Comparison of ENCODE assay signal across 27 mouse cellular contexts in genomic region chr3:136731579-136731978, GRCm38 (mm10).
"Had no signal": no experiment of that assay in that cellular context is flagged by ENCODE, and none has a peak within 500 bp of the region (broad histone marks: within the 10 kb centered on the region; RNA-seq: fewer than 3 reads in every experiment).

No protein-coding gene starts in this region.

- DNase-seq: cerebellum, adult 9-10 months; cerebellum, adult 9-11 months; cerebellum, postnatal 14 days; cerebellum, postnatal 25 days; cerebellum, postnatal 36 days; embryo, embryonic 11 days; forebrain, postnatal 0 days; gastrocnemius, adult 2 months; gastrocnemius, postnatal 10 days; gastrocnemius, postnatal 14 days; gastrocnemius, postnatal 25 days; gastrocnemius, postnatal 36 days; heart, adult 11 months; heart, adult 18-20 months; heart, adult 2 months had no signal

- ATAC-seq: forebrain, embryonic 13.5 days; forebrain, embryonic 14.5 days; forebrain, embryonic 15.5 days; forebrain, embryonic 16.5 days; forebrain, postnatal 0 days had no signal

- H3K4me3 ChIP-seq: embryonic facial prominence, embryonic 10.5 days; embryonic facial prominence, embryonic 12.5 days; embryonic facial prominence, embryonic 13.5 days; embryonic facial prominence, embryonic 15.5 days; erythroblast, embryonic 14.5 days; forebrain, embryonic 10.5 days; forebrain, embryonic 12.5 days; forebrain, embryonic 13.5 days; forebrain, embryonic 15.5 days; gastrocnemius, adult 2 months; heart, adult 2 months; heart, embryonic 10.5 days had no signal

- H3K9me3 ChIP-seq: embryonic facial prominence, embryonic 10.5 days; embryonic facial prominence, embryonic 12.5 days; embryonic facial prominence, embryonic 13.5 days; embryonic facial prominence, embryonic 15.5 days; forebrain, embryonic 12.5 days; forebrain, embryonic 13.5 days; forebrain, embryonic 15.5 days; heart, embryonic 10.5 days had no signal

- H3K27ac ChIP-seq: embryonic facial prominence, embryonic 10.5 days; embryonic facial prominence, embryonic 12.5 days; embryonic facial prominence, embryonic 13.5 days; embryonic facial prominence, embryonic 15.5 days; forebrain, embryonic 10.5 days; forebrain, embryonic 12.5 days; forebrain, embryonic 13.5 days; forebrain, embryonic 15.5 days; gastrocnemius, adult 2 months; heart, adult 2 months; heart, embryonic 10.5 days had no signal

- H3K27me3 ChIP-seq: embryonic facial prominence, embryonic 12.5 days; embryonic facial prominence, embryonic 13.5 days; embryonic facial prominence, embryonic 15.5 days; forebrain, embryonic 12.5 days; forebrain, embryonic 13.5 days; forebrain, embryonic 15.5 days had no signal

- H3K4me1 ChIP-seq: embryonic facial prominence, embryonic 15.5 days; heart, embryonic 10.5 days had no signal

- H3K36me3 ChIP-seq: embryonic facial prominence, embryonic 10.5 days; embryonic facial prominence, embryonic 12.5 days; embryonic facial prominence, embryonic 13.5 days; embryonic facial prominence, embryonic 15.5 days; forebrain, embryonic 10.5 days; forebrain, embryonic 12.5 days; forebrain, embryonic 15.5 days; heart, embryonic 10.5 days had no signal
